Mouse (Mus musculus): ENCODE measurements around the gene Il1f5. TPM values are rescaled to one million over a fixed set of nuclear protein-coding genes. Genes with fewer than 3 reads are reported as not detected.

Il1f5 gene
- not detected for total RNA-seq (2021)
- long read RNA-seq, experiment 1, transcript Il1f5-206 (5 exons, 1,722 nt): major isoform, 5 of 12 reads
- long read RNA-seq, experiment 1, partial matches to known transcripts: 2 of 12 reads
- long read RNA-seq, experiment 1, other reads (novel, unspliced or antisense): 2 of 12 reads
- long read RNA-seq, experiment 2: 0 reads

- DNase-seq (ENCODE audit: low spot score in 2 of 2): no peak
Observed at GRCm38 (mm10) chr2:24276654-24277053, at the start of gene Il1f5. Gene Il1f5, plus strand, starts transcription at chr2:24276954.

DNA sequence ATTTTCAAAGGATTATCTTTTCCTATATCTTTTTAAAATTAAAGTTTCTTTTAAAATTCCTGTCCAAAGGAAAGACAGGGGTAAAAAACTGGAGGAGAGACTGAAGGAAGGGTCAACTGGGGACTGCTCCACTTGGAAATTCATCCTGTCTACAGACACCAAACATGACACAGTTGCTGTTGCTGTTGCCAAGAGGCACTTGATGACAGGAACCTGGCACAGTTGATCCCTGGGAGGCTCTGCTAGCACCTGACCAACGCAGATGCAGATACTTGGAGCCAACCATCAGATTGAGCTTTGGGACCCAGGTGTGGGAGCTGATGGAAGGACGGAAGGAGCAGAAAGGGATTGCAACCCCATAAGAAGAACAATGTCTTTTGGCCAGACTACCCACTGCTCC is 49.6 kb upstream of the Il1f5 start:
- DNase-seq (ENCODE audit: low spot score in 2 of 2): no peak

DNA sequence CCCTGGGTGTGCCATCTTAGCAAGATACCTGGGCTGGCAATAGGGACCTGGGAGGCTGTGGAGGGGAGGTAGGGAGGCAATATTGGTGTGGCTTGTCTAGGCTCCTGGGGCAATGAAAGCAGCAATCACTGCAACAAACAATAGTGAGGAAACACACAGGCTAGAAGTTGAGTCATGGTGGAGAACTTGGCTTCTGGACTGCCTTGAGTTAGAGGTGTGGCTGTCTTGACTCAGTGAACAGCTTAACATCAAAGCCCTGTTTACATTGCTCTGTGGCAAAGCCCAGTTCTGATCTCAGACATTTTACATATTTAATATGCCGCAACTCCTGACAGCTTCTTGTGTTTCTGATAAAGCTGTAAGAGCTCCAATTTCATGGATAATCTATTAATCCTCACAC is 9.3 kb upstream of the Il1f5 start:
- no peak for DNase-seq (ENCODE audit: low spot score in 2 of 2)

GRCm38 (mm10) chr2:24273619-24274018 is 3.1 kb upstream of the Il1f5 start:
- DNase-seq (ENCODE audit: low spot score in 2 of 2): no peak

DNA sequence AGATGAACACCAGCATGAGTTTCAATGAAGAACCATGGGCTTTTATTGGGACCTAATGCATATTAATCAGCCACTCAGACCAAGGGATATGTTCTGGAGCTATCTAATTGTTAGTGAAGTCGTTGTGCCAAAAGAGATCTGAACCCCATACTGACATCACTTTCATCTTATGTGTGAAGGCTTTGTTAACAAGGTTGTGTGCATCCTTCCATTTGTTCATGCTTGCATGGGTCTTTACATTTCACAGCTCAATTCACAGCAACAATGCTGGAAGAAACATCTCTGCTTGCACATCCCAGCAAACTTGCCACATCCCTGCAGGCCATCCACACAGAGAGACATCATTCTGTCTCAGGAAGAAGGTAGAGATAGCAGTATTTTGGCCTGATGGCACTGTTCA is 1.6 kb upstream of the Il1f5 start:
- no peak for DNase-seq (ENCODE audit: low spot score in 2 of 2)

DNA sequence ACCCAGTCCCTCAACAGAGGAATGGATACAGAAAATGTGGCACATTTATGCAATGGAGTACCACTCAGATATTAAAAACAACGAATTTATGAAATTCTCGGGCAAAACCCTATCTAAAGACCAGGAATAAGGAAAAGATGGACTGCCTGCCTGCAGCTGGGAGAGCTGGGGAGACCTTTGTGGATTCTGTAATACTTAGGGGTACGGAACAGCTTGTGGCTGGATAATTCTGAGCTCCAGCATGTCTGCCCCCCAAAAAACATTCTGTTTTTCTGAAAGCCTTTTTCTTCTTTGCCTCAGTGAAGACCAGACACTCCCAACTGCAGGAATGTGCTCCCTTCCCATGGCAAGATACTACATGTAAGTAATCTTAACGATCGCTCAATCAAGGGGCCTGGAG is 14.1 kb downstream of the Il1f5 start, which contains the start of gene Il1f10:
Gene Il1f10, plus strand, starts transcription at position 301 of the 400 bp plus-strand sequence.
- DNase-seq (ENCODE audit: low spot score in 2 of 2): no peak

DNA sequence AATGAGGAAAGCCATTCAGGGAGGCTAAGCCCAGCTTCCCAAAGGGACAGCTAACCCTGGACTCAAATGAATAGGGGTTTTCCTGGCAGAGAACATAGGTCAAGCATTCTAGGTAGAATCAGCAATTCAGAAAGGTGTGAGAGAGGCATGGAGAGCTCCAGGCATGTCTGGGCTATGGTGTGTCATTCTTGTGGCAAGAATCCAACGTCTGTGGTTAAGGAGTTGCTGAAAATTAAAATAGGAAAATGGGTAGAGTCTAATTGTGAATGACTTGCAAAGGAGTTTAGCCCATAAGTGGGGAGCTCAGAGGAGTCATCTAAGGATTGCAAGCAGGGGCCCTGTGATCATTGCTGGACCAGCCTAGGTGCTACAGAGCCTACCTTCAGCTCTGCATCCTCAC is 17.9 kb downstream of the Il1f5 start:
- no peak for DNase-seq (ENCODE audit: low spot score in 2 of 2)

- DNase-seq (ENCODE audit: low spot score in 2 of 2): peak in 1 of 2 experiments; percentile 16
Observed at GRCm38 (mm10) chr2:24296837-24297236, 20.1 kb downstream of the Il1f5 start.

- no peak for DNase-seq (ENCODE audit: low spot score in 2 of 2)
Observed at GRCm38 (mm10) chr2:24311302-24312001, 34.7 kb downstream of the Il1f5 start.

DNA sequence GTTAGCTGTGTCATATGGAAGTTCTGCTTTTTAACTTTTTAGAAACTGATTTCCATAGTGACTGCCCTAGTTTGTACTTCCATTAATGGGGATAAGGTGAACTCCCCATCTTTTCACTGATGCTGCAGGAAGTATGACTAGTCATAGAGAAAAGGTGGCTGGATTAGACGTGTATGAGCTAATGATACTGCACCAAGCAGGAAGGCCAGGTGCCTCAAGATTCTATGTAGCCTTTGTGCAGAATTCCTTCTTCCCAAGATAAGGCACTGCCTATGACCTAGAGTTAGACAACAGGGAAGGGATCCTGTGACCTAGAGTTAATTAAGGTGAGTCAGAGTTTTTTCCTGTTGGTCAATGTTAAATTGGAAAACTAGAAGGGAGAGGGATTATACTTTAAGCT is 40.2 kb downstream of the Il1f5 start:
- DNase-seq (ENCODE audit: low spot score in 2 of 2): no peak

DNA sequence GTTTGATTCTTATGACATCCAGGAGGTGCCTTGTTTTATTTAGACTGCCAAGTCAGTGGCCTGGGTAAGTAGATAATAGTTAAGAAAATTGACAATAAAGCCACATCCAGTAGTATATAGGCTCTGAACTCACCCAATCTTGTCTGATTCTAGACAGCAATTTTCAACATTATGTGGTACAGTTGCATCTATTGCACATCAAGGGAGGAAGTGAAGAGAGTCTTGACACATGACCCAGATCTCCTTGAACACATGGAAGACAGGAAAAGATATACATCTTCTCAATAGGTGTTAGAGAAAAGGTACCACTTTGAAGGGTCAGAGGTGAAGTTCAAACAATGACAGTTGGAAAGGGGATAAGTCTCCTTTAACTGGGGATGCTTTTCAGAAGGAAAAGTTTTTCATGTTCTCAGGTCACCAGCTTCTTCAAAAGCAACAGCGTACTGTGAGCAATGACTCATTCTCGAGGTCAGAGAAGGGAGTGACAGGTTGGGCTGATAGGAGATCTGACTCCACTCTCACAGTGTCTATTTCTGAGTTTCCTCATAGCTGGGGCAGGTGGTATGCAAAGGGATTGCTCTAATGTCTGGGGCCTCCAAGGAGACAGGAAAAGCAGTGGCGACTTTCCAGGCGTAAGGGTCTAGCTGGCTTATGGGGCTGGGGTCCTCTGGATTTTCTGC is 41.3 kb downstream of the Il1f5 start:
- DNase-seq (ENCODE audit: low spot score in 2 of 2): no peak

Other genes starting within 250 kb of the Il1f5 start
- 1 to 10 TPM; 2.5 to 3.7 TPM for gene Hnmt, start 227.6 kb upstream of the Il1f5 start, total RNA-seq (2021)
- gene Tbpl2, start 180.4 kb upstream of the Il1f5 start, total RNA-seq (2021): not detected
- gene Il1f8, start 123.8 kb upstream of the Il1f5 start, total RNA-seq (2021): not detected
- gene Il1f9, start 90.5 kb upstream of the Il1f5 start, total RNA-seq (2021): not detected
- not detected for gene Il1f6, start 61.5 kb upstream of the Il1f5 start, total RNA-seq (2021)
- not detected for gene Il1f10, start 14.2 kb downstream of the Il1f5 start, total RNA-seq (2021)
- under 1 TPM; 0.27 to 0.65 TPM for gene Il1rn, start 59.9 kb downstream of the Il1f5 start, total RNA-seq (2021)
- gene Psd4, start 90.6 kb downstream of the Il1f5 start, total RNA-seq (2021): 1 to 10 TPM; 1.7 to 2.4 TPM
- gene Pax8, start 198.6 kb downstream of the Il1f5 start, total RNA-seq (2021): not detected